In the genomic region with DNA sequence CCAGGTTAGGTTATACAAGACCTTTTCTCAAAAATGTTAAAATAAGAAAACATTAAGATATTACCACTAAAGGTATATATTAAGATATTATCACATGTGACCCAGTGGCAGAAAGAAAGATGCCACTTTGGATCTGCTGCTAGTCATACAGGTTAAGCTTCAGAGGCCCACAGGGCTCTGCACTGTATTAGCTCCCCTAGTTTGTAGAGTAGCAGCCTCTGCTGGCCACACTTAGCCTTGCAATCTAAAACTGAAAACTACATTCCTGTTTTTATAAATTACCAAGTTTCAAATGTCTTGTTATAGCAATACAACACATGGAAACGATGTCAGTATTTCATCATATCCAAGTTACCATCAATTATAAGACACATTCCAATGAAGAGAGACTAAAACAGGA, we compare ENCODE assay signal across 7 mouse cellular contexts. TPM values are rescaled to one million over a fixed set of nuclear protein-coding genes. Genes with fewer than 3 reads are reported as not detected.
A peak's percentile ranks its signal among the peaks of the same experiment; 100 is the strongest.
DNase-seq lines count a peak whose midpoint lies in the region; ATAC-seq and TF ChIP-seq lines count a peak whose summit lies in the region.

No protein-coding gene starts in this region.

- no peaks in the 10 kb centered on the region for H3K27me3 ChIP-seq in liver, postnatal 0 days (ENCODE audit: insufficient read depth, low read length)

- H3K36me3 ChIP-seq in liver, postnatal 0 days (replicated peaks; ENCODE audit: insufficient read depth, low read length), result no peaks in the 10 kb centered on the region; the same call in 1 of the 2 replicates

- 67% methylated on average over 1 of the region's 1 CpGs for WGBS in liver, postnatal 0 days (ENCODE audit: insufficient replicate concordance)

- no peaks in the 10 kb centered on the region for H3K4me1 ChIP-seq in liver, postnatal 0 days (ENCODE audit: insufficient read depth)

- no peak for TF ChIP-seq EP300 in liver, postnatal 0 days (IDR thresholded peaks at IDR 0.05; ENCODE audit: low read depth)

- peak; percentile 65 for ATAC-seq in inflammation-experienced regulatory T-cells, adult 6 months
- ATAC-seq in liver, postnatal 0 days, result peak; percentile 62

- H3K9me3 ChIP-seq in liver, postnatal 0 days (ENCODE audit: low read length), result no peaks in the 10 kb centered on the region

- no peak overlapping the region for H3K4me2 ChIP-seq in liver, postnatal 0 days (ENCODE audit: low read depth, low read length)

- H3K9ac ChIP-seq in liver, postnatal 0 days (replicated peaks), result no peak overlapping the region

- H3K27ac ChIP-seq in liver, postnatal 0 days (ENCODE audit: low read depth), result no peak overlapping the region

- H3K4me3 ChIP-seq in liver, postnatal 0 days (ENCODE audit: low read depth, low read length), result no peak overlapping the region

- DNase-seq in left cerebral cortex, adult 11 months (ENCODE audit: low spot score), result peak; percentile 3
- no peak for DNase-seq in left cerebral cortex, adult 8-10 months (ENCODE audit: low spot score in 2 of 2)
- peak; percentile 19 for DNase-seq in Muller cell, postnatal 12 days (ENCODE audit: inconsistent ontology term)
- DNase-seq in cerebellum, postnatal 25 days, result peak; percentile 15 to 54
- no peak for DNase-seq in liver, postnatal 0 days
- DNase-seq in right cerebral cortex, postnatal 14 days, result peak; percentile 24

- peak; percentile 81 for TF ChIP-seq CTCF in liver, postnatal 0 days (IDR thresholded peaks at IDR 0.05; ENCODE audit: low read depth)

RNA-seq across cellular contexts. Expression of a gene that starts 26.2 kb away (rescaled TPM):
- 10 to 100 TPM in 1 of 4 experiments, 1 to 10 TPM in 3; 7.0 to 10.8 (median 7.9) TPM for total RNA-seq in left cerebral cortex, adult 8-10 months (2022)
- 1 to 10 TPM in 2 of 3 experiments, under 1 TPM in 1; 0.40 to 1.8 (median 1.1) TPM for polyA plus RNA-seq in inflammation-experienced regulatory T-cells, adult 6 months (2017; shearing (Covaris generic))
- 25.5 and 27.4 TPM in 2 replicates for polyA plus RNA-seq in liver, postnatal 0 days (2015; fragmentation: Nextera tagmentation; extraction: Ambion mirVana)

Comparison
In these comparisons a context has a peak if more than half of its experiments do, and no peak if none do; other contexts are left out.
1. DNase-seq: peak in left cerebral cortex, adult 11 months (single experiment), Muller cell, postnatal 12 days (single experiment), cerebellum, postnatal 25 days (2 of 2) and right cerebral cortex, postnatal 14 days (single experiment); none in left cerebral cortex, adult 8-10 months (0 of 2) and liver, postnatal 0 days (single experiment).